Mouse (Mus musculus) T-helper 1 cell (primary cell): ENCODE results near the gene Il2rg.

Source experiments
- in situ Hi-C: fragments of 300-600 bp; cut with MboI, MseI; formaldehyde crosslinking; loops from one replicate; pipeline ENCODE4 v1.15.1; 2025; ENCODE audit warnings: high pct_unique_total_duplicates

Gene Il2rg

GRCm38 (mm10) chrX:101260441-101261325 lies 7.4 kb downstream of the Il2rg start:
- in situ Hi-C loops, result no loop called here

- in situ Hi-C loops, result loop anchor here (10.0 kb wide), 1 partner anchor 498 kb away; no protein-coding TSS in a partner anchor
Measured at GRCm38 (mm10) chrX:101256603-101257002, 11.5 kb downstream of the Il2rg start.

GRCm38 (mm10) chrX:101254740-101255139 lies 13.3 kb downstream of the Il2rg start:
- in situ Hi-C loops, result loop anchor here (10.0 kb wide), 1 partner anchor 500 kb away; no protein-coding TSS in a partner anchor

- in situ Hi-C loops, result loop anchor here (10.0 kb wide), 1 partner anchor 501 kb away; no protein-coding TSS in a partner anchor
Measured at GRCm38 (mm10) chrX:101253952-101254729, 13.9 kb downstream of the Il2rg start, which contains the start of gene Foxo4. Foxo4 (plus strand) TSS chrX:101254528.

GRCm38 (mm10) chrX:101245011-101245410 lies 23.0 kb downstream of the Il2rg start:
- in situ Hi-C loops, result no loop called here

- in situ Hi-C loops, result no loop called here
Measured at GRCm38 (mm10) chrX:101222796-101223162, 45.3 kb downstream of the Il2rg start.

- in situ Hi-C loops, result no loop called here
Measured at GRCm38 (mm10) chrX:101221834-101222795, 45.9 kb downstream of the Il2rg start, which contains the start of gene Snx12. Snx12 (minus strand) TSS chrX:101222563.
